Mouse (Mus musculus) lung, embryonic 14.5 days (tissue): ENCODE measurements around the gene Hcrt. TPM values are rescaled to one million over a fixed set of nuclear protein-coding genes. Genes with fewer than 3 reads are reported as not detected.

ENCODE experiments used
- ATAC-seq: fragments of 200-750 bp; cut with Nextera tagmentation; 2 replicates; pipeline ENCODE4 v1.8.0; 2017; ENCODE audit warnings: mild to moderate bottlenecking, moderate TSS enrichment, moderate library complexity; ENCODE audit not compliant: insufficient read depth
- DNase-seq: peaks from one replicate; pipeline ENCODE4 v3.0.0-alpha.2; 2015
- H3K27ac ChIP-seq: fragments of 300-500 bp; sonication (generic); 2 replicates; pipeline ENCODE4 v1.5.1; 2014; ENCODE audit warnings: low read depth, mild to moderate bottlenecking, moderate library complexity
- H3K27me3 ChIP-seq: fragments of 300-500 bp; sonication (generic); 2 replicates; pipeline ENCODE4 v1.6.1; 2014; ENCODE audit warnings: low read length, control low read depth; ENCODE audit not compliant: insufficient read depth
- H3K36me3 ChIP-seq: fragments of 300-500 bp; sonication (generic); 2 replicates; pipeline ENCODE4 v1.6.1; 2014; ENCODE audit warnings: control low read depth; ENCODE audit not compliant: insufficient read depth
- H3K4me1 ChIP-seq: fragments of 300-500 bp; sonication (generic); 2 replicates; pipeline ENCODE4 v1.6.1; 2014; ENCODE audit warnings: antibody characterized with exemption, control low read depth; ENCODE audit not compliant: insufficient read depth
- H3K4me2 ChIP-seq: fragments of 300-500 bp; sonication (generic); 2 replicates; pipeline ENCODE4 v1.6.1; 2014; ENCODE audit warnings: mild to moderate bottlenecking
- H3K4me3 ChIP-seq: fragments of 300-500 bp; sonication (generic); 2 replicates; pipeline ENCODE4 v1.5.1; 2014; ENCODE audit warnings: low read depth, low read length
- H3K9ac ChIP-seq: fragments of 300-500 bp; sonication (generic); 2 replicates; pipeline ENCODE4 v1.6.1; 2014
- H3K9me3 ChIP-seq: fragments of 300-500 bp; sonication (generic); 2 replicates; pipeline ENCODE4 v1.6.1; 2016; ENCODE audit warnings: low read depth, low read length, control low read depth
- CTCF ChIP-seq: IDR thresholded peaks from 2 replicates; pipeline ENCODE4 v1.5.1; 2016; ENCODE audit warnings: antibody characterized with exemption, low read depth
- WGBS: fragments of 180-500 bp; shearing (Covaris S2); extraction: QIAGEN DNeasy Blood & Tissue Kit; methylation state at CpG from one replicate; pipeline ENCODE4 v1.1.7; 2014; 5-methylcytosine and 5-hydroxymethylcytosine counted together
- polyA plus RNA-seq: library from polyadenylated mRNA; unstranded; fragments of >200 nt; fragmentation: Nextera tagmentation; extraction: Ambion mirVana; gene quantifications from 2 replicates; pipeline ENCODE4 v1.2.1, GENCODE M21; 2014

Hcrt gene
- polyA plus RNA-seq, 1 experiment from 2014 or later: not detected

DNA sequence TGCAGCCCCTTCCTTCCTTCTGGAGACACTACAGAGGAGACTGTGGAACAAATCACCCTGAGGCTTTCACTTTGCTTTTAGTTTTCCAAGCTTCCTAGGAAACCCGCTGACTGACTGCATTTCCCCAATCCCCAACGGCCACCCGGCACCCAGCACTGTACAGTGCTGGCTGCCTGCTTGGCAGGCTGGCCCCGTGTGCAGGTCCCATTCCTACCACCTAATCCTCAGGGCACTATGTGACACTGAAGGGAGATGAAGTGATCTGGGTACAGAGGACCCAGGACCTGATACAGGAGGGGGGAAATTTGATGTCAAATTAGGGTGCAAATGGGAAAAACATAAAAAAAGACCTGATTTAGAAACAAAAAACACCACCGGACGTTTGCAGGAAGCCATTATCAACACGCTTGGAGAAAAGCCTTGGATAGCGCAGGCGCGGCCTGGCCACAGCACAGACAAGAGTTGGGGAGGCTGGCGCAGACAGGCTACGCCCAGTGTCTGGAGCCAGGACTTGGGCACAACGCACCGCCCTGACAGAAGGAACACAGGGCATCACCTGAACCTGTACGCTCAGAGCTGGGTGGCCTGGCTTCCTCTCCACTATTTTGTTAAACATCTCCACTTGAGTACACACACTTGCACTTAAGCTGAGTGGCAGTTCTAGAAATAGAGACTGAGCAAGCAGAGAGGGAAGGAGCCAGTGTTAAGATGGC, 19.2 kb upstream of the Hcrt start:
- Histone ChIP-seq H3K36me3 (peaks cover 41% of the 10 kb centered on the region), H3K9ac (no peak overlapping the region), H3K4me3 (no peak overlapping the region), H3K4me1 (no peaks in the 10 kb centered on the region), H3K27ac (no peak overlapping the region), H3K27me3 (no peaks in the 10 kb centered on the region), H3K4me2 (no peak overlapping the region), H3K9me3 (no peaks in the 10 kb centered on the region)
- ATAC-seq (peak; percentile 63; the same call in 1 of the 2 replicates), DNase-seq (peak; percentile 26)
- WGBS: 74% methylated on average over 15 of the region's 15 CpGs
- TF ChIP-seq CTCF: no peak

DNA sequence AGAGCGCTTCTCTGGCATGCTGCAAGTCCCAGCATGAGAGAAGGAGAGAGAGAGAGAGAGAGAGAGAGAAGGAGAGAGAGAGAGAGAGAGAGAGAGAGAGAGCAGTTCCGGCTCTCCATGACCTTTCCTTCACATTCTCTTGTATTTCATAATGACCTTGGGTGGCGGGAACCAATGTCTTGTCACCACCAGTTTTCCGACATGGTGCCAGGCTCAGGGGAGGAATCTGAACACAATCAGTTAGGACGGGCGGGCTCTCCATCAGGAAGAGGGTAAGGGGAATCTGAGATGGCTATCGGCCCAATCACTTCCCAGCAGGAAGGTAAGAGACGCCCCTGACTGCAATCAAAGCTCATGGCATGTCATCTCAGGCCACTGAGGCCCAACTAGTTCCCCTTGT, 17.5 kb upstream of the Hcrt start:
- peaks cover 28% of the 10 kb centered on the region for H3K36me3 ChIP-seq
- ATAC-seq (no peak), DNase-seq (no peak)
- H3K9me3 ChIP-seq: no peaks in the 10 kb centered on the region
- WGBS: 85% methylated on average over 8 of the region's 8 CpGs
- no peak for TF ChIP-seq CTCF
- no peak overlapping the region for H3K4me3 ChIP-seq
- no peaks in the 10 kb centered on the region for H3K4me1 ChIP-seq
- no peak overlapping the region for H3K4me2 ChIP-seq
- H3K27ac ChIP-seq: no peak overlapping the region
- no peak overlapping the region for H3K9ac ChIP-seq
- no peaks in the 10 kb centered on the region for H3K27me3 ChIP-seq

DNA sequence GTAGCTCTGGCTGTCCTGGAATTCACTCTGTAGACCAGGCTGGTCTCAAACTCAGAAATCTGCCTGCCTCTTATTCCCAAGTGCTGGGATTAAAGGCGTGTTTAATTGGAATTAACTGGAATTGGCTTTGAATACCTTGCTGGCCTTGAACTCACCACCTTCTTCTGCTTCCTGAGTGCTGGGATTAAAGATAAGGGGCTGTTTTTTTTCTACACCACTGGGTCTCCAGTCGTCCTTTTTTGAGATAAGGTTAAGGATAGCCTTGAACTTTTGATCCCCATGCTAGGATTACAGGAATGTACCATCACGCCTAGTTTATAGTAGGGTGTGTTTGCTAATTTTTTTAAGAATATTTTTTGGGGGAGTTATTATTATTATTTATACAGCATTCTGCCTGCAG, 15.3 kb upstream of the Hcrt start:
- no peak for TF ChIP-seq CTCF
- no peak overlapping the region for H3K27ac ChIP-seq
- no peak overlapping the region for H3K9ac ChIP-seq
- H3K36me3 ChIP-seq: peaks cover 20% of the 10 kb centered on the region
- H3K27me3 ChIP-seq: no peaks in the 10 kb centered on the region
- no peak for DNase-seq
- no peak overlapping the region for H3K4me3 ChIP-seq
- no peaks in the 10 kb centered on the region for H3K9me3 ChIP-seq
- ATAC-seq: no peak
- 57% methylated on average over 3 of the region's 3 CpGs for WGBS
- H3K4me1 ChIP-seq: no peaks in the 10 kb centered on the region
- H3K4me2 ChIP-seq: no peak overlapping the region

DNA sequence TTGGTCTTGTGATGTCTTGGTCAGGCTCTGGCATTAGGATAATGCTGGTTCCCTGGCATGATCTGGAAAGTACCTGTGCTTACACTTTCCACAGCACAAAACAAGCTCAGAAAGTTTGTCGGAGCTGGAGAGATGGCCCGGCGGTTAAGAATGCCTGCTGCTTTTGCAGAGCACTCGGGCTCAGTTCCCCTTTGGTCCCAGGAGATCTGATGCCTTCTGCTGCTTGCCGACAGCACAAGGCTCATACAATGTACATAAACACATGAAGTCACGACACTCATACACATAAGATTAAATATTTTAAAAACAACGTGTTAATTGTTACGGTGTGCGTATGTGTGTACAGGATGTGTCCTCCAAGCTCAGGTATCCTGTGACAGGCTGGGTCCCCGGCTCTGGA, 13.2 kb upstream of the Hcrt start:
- Histone ChIP-seq H3K4me2 (no peak overlapping the region), H3K9me3 (no peaks in the 10 kb centered on the region), H3K27ac (no peak overlapping the region), H3K36me3 (peaks cover 10% of the 10 kb centered on the region; the same call in 1 of the 2 replicates), H3K4me3 (no peak overlapping the region), H3K4me1 (no peaks in the 10 kb centered on the region), H3K9ac (no peak overlapping the region), H3K27me3 (no peaks in the 10 kb centered on the region)
- ATAC-seq (no peak), DNase-seq (no peak)
- TF ChIP-seq CTCF: no peak
- 72% methylated on average over 10 of the region's 10 CpGs for WGBS

DNA sequence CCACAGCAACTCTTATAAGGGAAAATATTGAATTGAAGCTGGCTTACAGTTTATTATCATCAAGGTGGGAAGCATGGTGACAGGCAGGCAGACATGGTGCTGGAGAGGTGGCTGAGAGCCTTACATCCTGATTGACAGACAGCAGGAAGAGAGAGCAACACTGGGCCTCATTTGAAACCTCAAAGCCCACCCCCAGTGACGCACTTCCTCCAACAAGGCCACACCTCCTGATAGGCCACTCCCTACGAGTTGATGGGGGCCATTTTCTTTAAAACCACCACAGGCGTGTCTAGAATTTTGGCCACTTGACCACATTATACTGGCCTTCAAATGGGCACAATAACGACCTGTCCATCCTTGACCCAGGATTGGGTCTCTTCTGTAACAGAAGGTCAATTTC, 11.5 kb upstream of the Hcrt start:
- Histone ChIP-seq H3K4me3 (no peak overlapping the region), H3K27me3 (no peaks in the 10 kb centered on the region), H3K27ac (no peak overlapping the region), H3K9ac (no peak overlapping the region), H3K9me3 (no peaks in the 10 kb centered on the region), H3K4me1 (no peaks in the 10 kb centered on the region), H3K36me3 (no peaks in the 10 kb centered on the region), H3K4me2 (no peak overlapping the region)
- no peak for TF ChIP-seq CTCF
- WGBS: 66% methylated on average over 4 of the region's 4 CpGs
- DNase-seq (no peak), ATAC-seq (no peak)

DNA sequence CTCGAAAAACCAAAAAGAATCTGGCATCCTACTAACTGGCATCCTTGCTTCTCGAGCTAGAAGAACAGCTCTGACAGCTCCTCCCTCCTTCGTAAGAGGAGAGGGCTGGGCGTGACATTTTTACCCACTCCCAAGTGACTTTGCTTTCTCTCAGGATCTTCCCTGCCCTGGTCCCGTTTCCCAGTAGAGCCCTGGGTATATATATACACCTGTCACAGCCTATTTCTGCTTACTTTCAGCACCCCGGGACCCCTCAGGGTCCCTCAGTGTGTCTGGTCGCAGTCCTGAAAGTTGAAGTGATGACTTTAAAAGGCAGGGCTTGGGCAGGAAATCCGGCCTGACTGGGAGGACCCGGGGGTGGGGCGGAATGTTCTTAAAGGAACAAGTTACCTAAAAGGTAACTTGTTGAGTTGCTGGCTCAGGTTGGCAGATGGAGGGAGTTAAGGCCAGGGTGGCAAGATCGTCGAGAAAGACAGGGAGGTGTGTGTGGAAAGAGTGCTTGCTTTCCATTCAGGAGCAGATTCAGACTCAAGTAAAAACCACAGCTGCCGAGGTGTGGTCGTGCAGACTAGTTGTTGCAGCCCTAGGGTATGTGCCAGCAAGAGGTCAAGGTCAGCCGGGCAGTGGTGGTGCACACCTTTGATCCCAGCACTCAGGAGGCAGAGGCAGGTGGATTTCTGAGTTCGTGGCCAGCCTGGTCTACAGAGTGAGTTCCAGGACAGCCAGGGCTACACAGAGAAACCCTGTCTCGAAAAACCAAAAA, 8.1 kb upstream of the Hcrt start, which contains the start of gene Ghdc:
Gene Ghdc, minus strand, starts transcription at position 312 of the 763 bp plus-strand sequence.
- Histone ChIP-seq H3K36me3 (no peaks in the 10 kb centered on the region), H3K4me1 (no peaks in the 10 kb centered on the region), H3K9ac (peak within 1 kb of the TSS; percentile 64), H3K27me3 (no peaks in the 10 kb centered on the region), H3K4me3 (peak within 1 kb of the TSS; percentile 57), H3K4me2 (peak within 1 kb of the TSS; percentile 64), H3K27ac (peak within 1 kb of the TSS; percentile 21; the same call in 1 of the 2 replicates), H3K9me3 (no peaks in the 10 kb centered on the region)
- peak; percentile 70 for ATAC-seq
- 13% methylated on average over 17 of the region's 17 CpGs for WGBS
- no peak for TF ChIP-seq CTCF
- peak; percentile 84 for DNase-seq

DNA sequence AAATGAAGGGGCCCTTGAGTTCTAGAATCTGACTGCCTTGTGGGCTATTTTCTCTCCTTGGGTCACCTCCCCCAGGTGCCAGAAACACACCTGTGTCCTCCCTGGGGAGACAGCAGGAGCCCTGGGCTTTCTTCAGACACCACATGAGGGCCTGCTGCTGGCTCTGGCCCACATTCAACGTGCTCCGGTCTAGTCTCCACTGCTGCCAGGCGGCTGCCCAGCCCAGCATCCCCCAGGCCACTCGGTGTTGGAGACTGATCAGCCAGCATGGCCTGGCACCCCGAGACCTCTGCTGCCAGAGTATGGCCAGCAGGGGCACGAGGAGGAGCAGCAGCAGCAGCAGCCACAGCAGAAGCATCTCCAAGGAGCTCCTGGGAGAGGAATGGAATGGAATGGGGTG, 7.2 kb upstream of the Hcrt start:
- H3K9ac ChIP-seq: peak overlapping the region; percentile 64
- no peaks in the 10 kb centered on the region for H3K27me3 ChIP-seq
- DNase-seq: no peak
- WGBS: 49% methylated on average over 6 of the region's 6 CpGs
- peak overlapping the region; percentile 57 for H3K4me3 ChIP-seq
- peak overlapping the region; percentile 64 for H3K4me2 ChIP-seq
- 0 out of 2 replicates have a peak, but pooled peaks have one; percentile 6 for TF ChIP-seq CTCF
- no peaks in the 10 kb centered on the region for H3K4me1 ChIP-seq
- no peak overlapping the region for H3K27ac ChIP-seq
- H3K9me3 ChIP-seq: no peaks in the 10 kb centered on the region
- H3K36me3 ChIP-seq: no peaks in the 10 kb centered on the region
- no peak for ATAC-seq
